Mouse (Mus musculus) thymus, adult 2 months (tissue): ENCODE results near the gene Phf13. TPM values are rescaled to one million over a fixed set of nuclear protein-coding genes. Genes with fewer than 3 reads are reported as not detected.

Source experiments
- DNase-seq: peaks from one replicate; pipeline ENCODE4 v3.0.0; 2021
- H3K27ac ChIP-seq: fragments of 200-500 bp; 2 replicates; pipeline ENCODE4 v1.5.1; 2012; ENCODE audit warnings: low read length, control low read depth; ENCODE audit not compliant: control insufficient read depth, insufficient read depth
- H3K27me3 ChIP-seq: fragments of 200-500 bp; 2 replicates; pipeline ENCODE4 v1.6.1; 2012; ENCODE audit warnings: mild to moderate bottlenecking, low read length, moderate library complexity, mixed read lengths; ENCODE audit not compliant: control insufficient read depth, insufficient read depth
- H3K36me3 ChIP-seq: fragments of 200-500 bp; 2 replicates; pipeline ENCODE4 v1.6.1; 2012; ENCODE audit warnings: mild to moderate bottlenecking, low read length, moderate library complexity; ENCODE audit not compliant: control insufficient read depth, insufficient read depth
- H3K4me1 ChIP-seq: fragments of 200-500 bp; replicated peaks from 2 replicates; pipeline ENCODE4 v1.6.1; 2012; ENCODE audit warnings: low read length; ENCODE audit not compliant: control insufficient read depth, insufficient read depth
- H3K4me3 ChIP-seq: fragments of 200-500 bp; 2 replicates; pipeline ENCODE4 v1.5.1; 2012; ENCODE audit warnings: mild to moderate bottlenecking, low read length, control low read depth, moderate library complexity; ENCODE audit not compliant: control insufficient read depth, insufficient read depth
- CTCF ChIP-seq: fragments of 200-500 bp; IDR thresholded peaks from 2 replicates; pipeline ENCODE4 v1.5.1; 2012; ENCODE audit warnings: mild to moderate bottlenecking, control low read depth, low read length, moderate library complexity, borderline replicate concordance; ENCODE audit not compliant: control insufficient read depth, poor library complexity, insufficient read depth; ENCODE audit errors: extremely low read depth
- POLR2A ChIP-seq: fragments of 200-500 bp; IDR thresholded peaks from 2 replicates; pipeline ENCODE4 v1.6.1; 2012; ENCODE audit warnings: mild to moderate bottlenecking, low read length, control low read depth, moderate library complexity; ENCODE audit not compliant: control insufficient read depth, poor library complexity, insufficient read depth; ENCODE audit errors: extremely low read depth
- WGBS: fragments of 180-500 bp; shearing (Covaris S2); methylation state at CpG from one replicate; pipeline ENCODE4 v1.1.7; 2018; 5-methylcytosine and 5-hydroxymethylcytosine counted together
- polyA plus RNA-seq: library from polyadenylated mRNA; depleted of rRNA; stranded (reverse); fragments of >200 nt; gene quantifications from 2 replicates; pipeline ENCODE4 v1.2.3, GENCODE M21; 2012

Gene Phf13
- polyA plus RNA-seq, 1 experiment, result 9.6 TPM

DNA sequence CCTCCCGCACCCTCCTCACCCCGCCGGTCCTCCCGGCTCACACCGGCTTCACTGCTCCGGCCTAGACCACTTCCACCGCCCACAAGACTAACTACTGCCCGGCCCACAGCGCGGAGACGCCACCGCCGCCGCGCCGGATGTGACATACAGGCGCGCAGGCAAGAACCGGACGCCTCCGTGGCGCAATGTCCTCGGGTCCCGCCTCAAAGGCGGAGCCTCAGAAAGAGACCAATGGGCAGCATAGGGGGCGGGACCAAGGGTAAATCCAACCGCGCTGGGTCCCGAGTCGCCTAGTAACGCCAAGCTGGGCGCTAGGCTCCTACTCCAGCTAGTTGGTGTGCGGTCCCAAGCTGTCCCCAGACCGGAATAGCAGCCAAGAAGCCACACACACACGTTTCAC, 31.5 kb upstream of the Phf13 start, which contains the start of gene Zbtb48:
TSS of gene Zbtb48 (minus strand) at position 148 of the 400 bp plus-strand sequence.
- TF ChIP-seq POLR2A (peak; percentile 77), CTCF (no peak; the same call in none of the 2 replicates)
- peak; percentile 96 for DNase-seq
- peak within 1 kb of the TSS; percentile 87 for H3K4me3 ChIP-seq
- H3K36me3 ChIP-seq, result no peaks in the 10 kb centered on the region; the same call in 1 of the 2 replicates
- H3K4me1 ChIP-seq, result peaks cover 21% of the 10 kb centered on the region
- under 1% methylated on average over 35 of the region's 35 CpGs for WGBS
- no peak within 1 kb of the TSS for H3K27ac ChIP-seq
- no peaks in the 10 kb centered on the region for H3K27me3 ChIP-seq

GRCm38 (mm10) chr4:152026751-152027508, 30.9 kb upstream of the Phf13 start:
- no peaks in the 10 kb centered on the region; the same call in 1 of the 2 replicates for H3K36me3 ChIP-seq
- peaks cover 21% of the 10 kb centered on the region for H3K4me1 ChIP-seq
- WGBS, result 5% methylated on average over 41 of the region's 41 CpGs
- H3K27me3 ChIP-seq, result no peaks in the 10 kb centered on the region
- no peak overlapping the region for H3K27ac ChIP-seq
- H3K4me3 ChIP-seq, result peak overlapping the region; percentile 87
- no peak for DNase-seq
- no peak; the same call in 1 of the 2 replicates for TF ChIP-seq CTCF
- TF ChIP-seq POLR2A, result no peak

GRCm38 (mm10) chr4:152024525-152024924, 28.5 kb upstream of the Phf13 start:
- no peaks in the 10 kb centered on the region for H3K27me3 ChIP-seq
- no peak overlapping the region for H3K27ac ChIP-seq
- H3K4me3 ChIP-seq, result no peak overlapping the region
- TF ChIP-seq POLR2A (no peak), CTCF (no peak)
- DNase-seq, result no peak
- peaks cover 14% of the 10 kb centered on the region for H3K36me3 ChIP-seq
- H3K4me1 ChIP-seq, result peaks cover 21% of the 10 kb centered on the region
- WGBS, result 95% methylated on average over 11 of the region's 11 CpGs

DNA sequence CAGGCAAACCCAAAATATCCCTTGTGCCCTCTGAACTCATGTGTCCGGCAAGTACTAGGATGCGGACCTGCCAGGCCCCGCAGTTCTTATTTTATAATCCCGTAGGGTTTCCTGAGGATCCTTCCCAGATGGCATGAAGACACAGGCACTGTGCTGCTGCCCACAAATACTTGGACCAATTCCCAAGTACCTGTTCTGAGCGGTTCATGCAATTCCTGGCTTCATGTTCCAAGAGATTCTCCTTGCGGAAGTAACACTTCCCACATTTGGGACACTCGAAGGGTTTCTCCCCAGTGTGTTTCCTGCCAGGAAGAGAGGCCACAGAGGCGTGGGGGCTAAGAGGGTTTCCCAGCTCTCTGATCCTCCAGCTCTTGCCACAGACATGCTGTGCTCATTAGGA, 26.4 kb upstream of the Phf13 start:
- H3K4me3 ChIP-seq, result no peak overlapping the region
- H3K27ac ChIP-seq, result no peak overlapping the region
- H3K4me1 ChIP-seq, result peaks cover 14% of the 10 kb centered on the region
- WGBS, result 95% methylated on average over 8 of the region's 8 CpGs
- H3K36me3 ChIP-seq, result peaks cover 14% of the 10 kb centered on the region
- no peaks in the 10 kb centered on the region for H3K27me3 ChIP-seq
- no peak for DNase-seq
- TF ChIP-seq CTCF, result no peak
- no peak for TF ChIP-seq POLR2A

DNA sequence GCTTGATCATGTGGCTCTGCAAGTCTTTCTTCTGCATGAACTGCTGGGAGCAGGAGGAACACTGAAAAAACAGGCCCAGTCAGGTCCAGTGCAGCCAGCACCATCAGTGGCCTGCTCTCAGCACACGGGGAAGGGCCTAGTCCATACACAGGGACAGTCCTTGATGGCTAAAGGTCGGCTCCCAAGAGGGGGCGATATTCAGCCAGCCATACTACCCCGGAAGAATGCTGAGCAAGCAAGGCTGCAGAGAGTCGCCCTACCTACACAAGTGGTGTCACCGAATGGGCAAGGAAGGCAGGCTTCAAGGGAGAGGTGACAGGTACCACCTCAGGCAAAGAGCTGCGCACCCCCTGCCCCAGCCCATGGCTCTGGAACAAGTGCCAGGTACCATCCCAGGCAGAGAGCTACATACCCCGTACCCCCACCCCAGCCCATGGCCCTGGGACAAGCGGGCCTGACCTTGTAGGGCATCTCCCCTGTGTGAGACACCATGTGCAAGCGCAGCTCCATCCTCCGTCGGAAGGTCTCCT, 25.6 kb upstream of the Phf13 start:
- Histone ChIP-seq H3K4me1 (peaks cover 10% of the 10 kb centered on the region), H3K27me3 (no peaks in the 10 kb centered on the region), H3K4me3 (no peak overlapping the region), H3K36me3 (peaks cover 14% of the 10 kb centered on the region), H3K27ac (no peak overlapping the region)
- no peak for DNase-seq
- 92% methylated on average over 12 of the region's 12 CpGs for WGBS
- TF ChIP-seq POLR2A (no peak), CTCF (no peak)

DNA sequence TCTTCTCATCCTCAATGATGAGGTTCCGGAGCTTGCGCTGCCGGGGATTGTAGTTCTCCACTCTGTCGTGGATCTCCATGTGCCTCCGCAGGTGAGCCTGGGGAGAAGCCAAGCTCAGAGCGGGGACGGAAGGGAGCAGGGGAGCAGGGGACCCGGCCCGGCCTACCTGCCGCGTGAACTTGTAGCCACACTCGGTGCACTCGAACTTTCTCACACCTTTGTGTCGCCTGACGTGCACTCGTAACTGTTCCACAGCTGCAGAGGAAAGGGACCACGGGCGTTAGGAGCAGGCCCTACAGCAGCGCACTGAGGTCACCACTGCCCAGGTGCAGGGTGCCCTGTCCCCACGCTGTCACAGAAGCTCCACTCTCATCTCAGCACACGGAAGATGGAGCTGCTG, 24.0 kb upstream of the Phf13 start:
- DNase-seq, result no peak
- Histone ChIP-seq H3K4me1 (no peaks in the 10 kb centered on the region), H3K4me3 (no peak overlapping the region), H3K27me3 (no peaks in the 10 kb centered on the region), H3K36me3 (peaks cover 14% of the 10 kb centered on the region), H3K27ac (no peak overlapping the region)
- 94% methylated on average over 21 of the region's 21 CpGs for WGBS
- TF ChIP-seq POLR2A (no peak), CTCF (no peak)

- H3K4me1 ChIP-seq, result no peaks in the 10 kb centered on the region
- peaks cover 22% of the 10 kb centered on the region for H3K36me3 ChIP-seq
- H3K4me3 ChIP-seq, result no peak overlapping the region
- H3K27ac ChIP-seq, result no peak overlapping the region
- WGBS, result 94% methylated on average over 6 of the region's 6 CpGs
- no peaks in the 10 kb centered on the region for H3K27me3 ChIP-seq
- DNase-seq, result no peak
- TF ChIP-seq POLR2A (no peak), CTCF (no peak)
These were observed 23.0 kb upstream of the Phf13 start for GRCm38 (mm10) chr4:152019073-152019472.
